Mouse (Mus musculus): ENCODE data around the gene Eef1akmt2. TPM values are rescaled to one million over a fixed set of nuclear protein-coding genes. Genes with fewer than 3 reads are reported as not detected.
A peak's percentile ranks its signal among the peaks of the same experiment; 100 is the strongest.

The Eef1akmt2 gene
- 74.0 and 76.6 TPM in 2 replicates for polyA plus RNA-seq (2015; fragmentation: Nextera tagmentation; extraction: Ambion mirVana)

DNA sequence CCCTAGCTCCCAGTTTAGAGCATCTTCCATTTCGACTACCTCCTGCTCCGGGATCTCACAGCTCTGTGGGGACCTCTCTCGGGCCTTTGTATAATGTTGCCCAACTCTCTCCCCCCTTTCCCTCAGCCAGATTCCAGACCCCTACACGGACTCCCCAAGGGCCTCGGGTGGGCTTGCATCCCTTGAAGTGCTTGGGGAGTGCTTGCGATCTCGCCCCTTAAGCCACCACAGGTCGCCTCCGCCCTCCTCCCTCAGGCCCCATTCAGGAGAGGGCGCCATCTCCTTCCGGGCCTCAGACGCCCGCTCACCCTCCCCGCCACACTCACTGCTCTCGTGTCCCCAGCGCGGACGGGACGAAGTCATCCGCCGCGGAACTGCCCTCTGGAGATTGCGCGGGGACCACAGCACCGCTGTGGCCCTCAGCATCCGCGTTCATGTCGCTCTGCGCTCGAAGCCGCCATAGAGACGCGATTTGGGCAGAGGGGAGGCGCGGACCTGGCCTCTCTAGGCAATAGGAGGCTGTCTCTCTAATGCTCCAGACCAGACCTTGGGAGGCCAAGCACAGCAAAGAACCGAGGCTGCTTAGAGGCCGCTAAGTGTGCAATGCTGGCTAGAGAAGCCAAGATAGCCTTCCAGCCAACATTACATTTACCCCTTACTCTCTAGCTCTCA lies at the start of gene Eef1akmt2:
Gene Eef1akmt2, minus strand, starts transcription at position 501 of the 672 bp plus-strand sequence.
- H3K27me3 ChIP-seq (ENCODE audit: insufficient read depth, low read length), result no peaks in the 10 kb centered on the region
- H3K36me3 ChIP-seq (ENCODE audit: insufficient read depth, low read length), result peaks cover 14% of the 10 kb centered on the region; the same call in 1 of the 2 replicates
- DNase-seq (ENCODE audit: low spot score) (peak; percentile 93), ATAC-seq (replicated peaks; ENCODE audit: low FRiP score, low read depth) (peak; percentile 93)
- H3K27ac ChIP-seq, result peak within 1 kb of the TSS; percentile 97
- H3K4me3 ChIP-seq (replicated peaks; ENCODE audit: low read depth, low read length), result peak within 1 kb of the TSS; percentile 50
- H3K9ac ChIP-seq (ENCODE audit: low read depth, low read length), result peak within 1 kb of the TSS; percentile 92
- H3K4me1 ChIP-seq (replicated peaks; ENCODE audit: insufficient read depth, low read length), result no peaks in the 10 kb centered on the region
- H3K9me3 ChIP-seq (replicated peaks; ENCODE audit: low read length), result no peaks in the 10 kb centered on the region
- peak; percentile 44 for TF ChIP-seq CTCF (IDR thresholded peaks at IDR 0.05; ENCODE audit: low read depth)
- WGBS, result under 1% methylated on average over 37 of the region's 37 CpGs
- H3K4me2 ChIP-seq (ENCODE audit: low read length), result peak within 1 kb of the TSS; percentile 60

DNA sequence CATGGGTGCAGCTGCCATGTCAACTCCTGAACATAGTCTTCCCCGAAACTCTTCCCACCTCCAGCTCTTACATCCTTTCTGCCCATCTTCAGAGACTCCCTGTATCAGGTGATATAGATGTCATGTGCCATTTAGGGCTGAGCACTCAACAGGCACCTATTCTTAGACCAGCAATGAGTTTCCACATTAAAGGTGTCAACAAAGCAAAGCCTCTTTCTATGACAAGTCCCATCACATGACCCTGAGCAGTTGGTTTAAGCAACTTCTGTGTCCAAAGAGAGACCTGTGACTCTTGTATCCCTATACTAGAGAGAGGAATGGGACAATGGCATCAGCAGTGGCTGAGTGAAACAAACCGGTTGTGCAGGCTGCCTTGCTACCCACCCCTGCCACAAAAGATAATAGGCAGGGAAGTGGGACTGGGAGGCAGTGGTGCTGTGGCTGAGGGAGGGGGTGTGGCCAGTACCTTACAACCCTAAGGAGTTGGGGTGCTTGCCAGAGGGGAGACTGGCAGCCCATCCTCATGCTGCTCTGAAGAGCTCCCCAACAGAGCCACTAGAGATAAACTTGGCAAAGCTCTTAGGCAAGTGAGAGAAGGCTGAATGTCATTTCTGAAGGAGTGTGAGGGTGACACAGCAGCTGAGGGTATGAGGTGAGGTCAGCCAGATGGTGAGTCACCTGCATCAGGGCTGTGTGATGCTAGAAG lies 48.5 kb upstream of the Eef1akmt2 start:
- no peak for ATAC-seq (replicated peaks; ENCODE audit: low FRiP score, low read depth)

DNA sequence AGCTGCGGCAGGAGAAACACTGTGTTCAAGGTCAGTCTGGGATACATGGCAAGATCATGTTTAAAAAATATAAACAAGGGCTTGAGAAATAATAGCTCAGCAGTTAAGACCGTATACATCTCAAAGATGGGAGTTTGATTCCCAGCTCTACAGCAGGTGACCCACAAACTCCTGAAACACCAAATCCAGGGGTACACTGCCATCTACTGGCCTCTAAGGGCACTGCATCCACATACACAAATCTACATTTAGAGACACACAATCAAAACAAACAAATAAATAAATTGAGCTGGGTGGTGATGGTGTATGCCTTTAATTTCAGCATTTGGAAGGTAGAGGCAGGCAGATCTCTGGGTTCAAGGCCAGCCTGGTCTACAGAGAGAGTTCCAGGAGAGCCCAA lies 45.8 kb upstream of the Eef1akmt2 start:
- Histone ChIP-seq H3K4me3 (replicated peaks; ENCODE audit: low read depth, low read length) (no peak overlapping the region), H3K9me3 (replicated peaks; ENCODE audit: low read length) (no peaks in the 10 kb centered on the region), H3K9ac (ENCODE audit: low read depth, low read length) (no peak overlapping the region), H3K4me2 (ENCODE audit: low read length) (no peak overlapping the region), H3K36me3 (ENCODE audit: insufficient read depth, low read length) (no peaks in the 10 kb centered on the region), H3K27ac (no peak overlapping the region), H3K4me1 (replicated peaks; ENCODE audit: insufficient read depth, low read length) (no peaks in the 10 kb centered on the region), H3K27me3 (ENCODE audit: insufficient read depth, low read length) (no peaks in the 10 kb centered on the region)
- peak; percentile 66 for TF ChIP-seq CTCF (IDR thresholded peaks at IDR 0.05; ENCODE audit: low read depth)
- 93% methylated on average over 2 of the region's 2 CpGs for WGBS
- ATAC-seq (replicated peaks; ENCODE audit: low FRiP score, low read depth) (no peak), DNase-seq (ENCODE audit: low spot score) (no peak)

More for the DNA sequence above, 48.5 kb upstream of the Eef1akmt2 start:
- Histone ChIP-seq H3K27me3 (ENCODE audit: insufficient read depth, low read length) (no peaks in the 10 kb centered on the region), H3K27ac (no peak overlapping the region), H3K4me3 (replicated peaks; ENCODE audit: low read depth, low read length) (no peak overlapping the region), H3K4me2 (ENCODE audit: low read length) (no peak overlapping the region), H3K36me3 (ENCODE audit: insufficient read depth, low read length) (no peaks in the 10 kb centered on the region), H3K4me1 (replicated peaks; ENCODE audit: insufficient read depth, low read length) (no peaks in the 10 kb centered on the region), H3K9me3 (replicated peaks; ENCODE audit: low read length) (no peaks in the 10 kb centered on the region), H3K9ac (ENCODE audit: low read depth, low read length) (no peak overlapping the region)
- no peak for TF ChIP-seq CTCF (IDR thresholded peaks at IDR 0.05; ENCODE audit: low read depth)
- 46% methylated on average over 2 of the region's 2 CpGs for WGBS
- DNase-seq (ENCODE audit: low spot score), result no peak

DNA sequence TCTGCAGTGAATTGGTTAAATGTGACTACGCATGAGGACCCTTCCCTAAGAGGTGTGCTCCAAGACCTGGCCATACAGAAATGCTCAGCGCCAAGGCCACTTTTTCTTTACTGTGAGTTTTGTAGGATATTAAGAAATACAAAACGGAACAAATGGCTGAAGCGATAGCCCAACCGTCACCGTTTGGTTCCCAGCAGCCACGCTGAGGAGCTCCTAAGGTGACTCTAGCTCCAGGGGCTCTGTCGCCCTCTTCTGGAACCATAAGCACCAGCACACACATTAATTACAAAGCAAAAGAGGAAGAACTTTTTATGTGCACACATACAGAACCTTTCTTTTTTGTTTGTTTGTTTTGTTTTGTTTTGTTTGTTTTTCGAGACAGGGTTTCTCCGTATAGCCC lies 44.8 kb upstream of the Eef1akmt2 start:
- WGBS, result 91% methylated on average over 10 of the region's 10 CpGs
- Histone ChIP-seq H3K27ac (no peak overlapping the region), H3K9ac (ENCODE audit: low read depth, low read length) (no peak overlapping the region), H3K36me3 (ENCODE audit: insufficient read depth, low read length) (no peaks in the 10 kb centered on the region), H3K4me1 (replicated peaks; ENCODE audit: insufficient read depth, low read length) (no peaks in the 10 kb centered on the region), H3K9me3 (replicated peaks; ENCODE audit: low read length) (no peaks in the 10 kb centered on the region), H3K4me3 (replicated peaks; ENCODE audit: low read depth, low read length) (no peak overlapping the region), H3K4me2 (ENCODE audit: low read length) (no peak overlapping the region), H3K27me3 (ENCODE audit: insufficient read depth, low read length) (no peaks in the 10 kb centered on the region)
- TF ChIP-seq CTCF (IDR thresholded peaks at IDR 0.05; ENCODE audit: low read depth), result 0 out of 2 replicates have a peak, but pooled peaks have one; percentile 22
- ATAC-seq (replicated peaks; ENCODE audit: low FRiP score, low read depth) (no peak), DNase-seq (ENCODE audit: low spot score) (no peak)

DNA sequence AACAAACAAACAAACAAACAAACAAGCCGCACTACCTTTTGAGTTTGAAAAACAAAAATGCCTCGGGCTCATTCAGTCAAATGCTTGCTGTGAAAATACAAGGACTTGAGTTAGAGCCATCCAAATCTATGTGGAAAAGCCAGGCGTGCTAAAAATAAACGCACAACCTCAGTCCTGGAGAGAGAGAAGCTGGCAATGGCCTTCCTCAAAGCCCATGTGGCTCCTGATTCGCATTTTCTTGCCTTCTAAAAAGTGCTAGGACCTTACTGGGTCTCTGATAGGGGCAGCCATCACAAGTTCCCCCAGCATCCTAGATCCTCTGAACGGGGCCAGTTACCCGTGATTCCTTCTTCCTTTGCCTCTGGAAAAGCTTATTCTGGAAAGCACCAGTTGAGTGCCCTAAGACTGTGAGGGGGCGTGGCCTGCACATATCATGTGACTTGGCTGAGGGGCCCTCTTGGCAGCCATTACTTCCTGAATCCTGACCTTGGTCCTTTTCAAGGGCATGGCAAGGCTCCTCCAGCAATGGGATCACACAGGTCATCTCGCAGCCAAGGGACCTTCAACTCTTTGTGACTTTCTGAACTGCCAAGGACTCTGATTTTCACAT lies 43.8 kb upstream of the Eef1akmt2 start:
- 85% methylated on average over 9 of the region's 9 CpGs for WGBS
- H3K9ac ChIP-seq (ENCODE audit: low read depth, low read length), result no peak overlapping the region
- ATAC-seq (replicated peaks; ENCODE audit: low FRiP score, low read depth), result peak; percentile 53; the same call in 1 of the 2 replicates
- DNase-seq (ENCODE audit: low spot score), result no peak
- no peak overlapping the region for H3K4me3 ChIP-seq (replicated peaks; ENCODE audit: low read depth, low read length)
- no peaks in the 10 kb centered on the region for H3K27me3 ChIP-seq (ENCODE audit: insufficient read depth, low read length)
- H3K4me1 ChIP-seq (replicated peaks; ENCODE audit: insufficient read depth, low read length), result no peaks in the 10 kb centered on the region
- TF ChIP-seq CTCF (IDR thresholded peaks at IDR 0.05; ENCODE audit: low read depth), result no peak
- no peaks in the 10 kb centered on the region for H3K36me3 ChIP-seq (ENCODE audit: insufficient read depth, low read length)
- no peak overlapping the region for H3K27ac ChIP-seq
- H3K9me3 ChIP-seq (replicated peaks; ENCODE audit: low read length), result no peaks in the 10 kb centered on the region
- H3K4me2 ChIP-seq (ENCODE audit: low read length), result no peak overlapping the region

DNA sequence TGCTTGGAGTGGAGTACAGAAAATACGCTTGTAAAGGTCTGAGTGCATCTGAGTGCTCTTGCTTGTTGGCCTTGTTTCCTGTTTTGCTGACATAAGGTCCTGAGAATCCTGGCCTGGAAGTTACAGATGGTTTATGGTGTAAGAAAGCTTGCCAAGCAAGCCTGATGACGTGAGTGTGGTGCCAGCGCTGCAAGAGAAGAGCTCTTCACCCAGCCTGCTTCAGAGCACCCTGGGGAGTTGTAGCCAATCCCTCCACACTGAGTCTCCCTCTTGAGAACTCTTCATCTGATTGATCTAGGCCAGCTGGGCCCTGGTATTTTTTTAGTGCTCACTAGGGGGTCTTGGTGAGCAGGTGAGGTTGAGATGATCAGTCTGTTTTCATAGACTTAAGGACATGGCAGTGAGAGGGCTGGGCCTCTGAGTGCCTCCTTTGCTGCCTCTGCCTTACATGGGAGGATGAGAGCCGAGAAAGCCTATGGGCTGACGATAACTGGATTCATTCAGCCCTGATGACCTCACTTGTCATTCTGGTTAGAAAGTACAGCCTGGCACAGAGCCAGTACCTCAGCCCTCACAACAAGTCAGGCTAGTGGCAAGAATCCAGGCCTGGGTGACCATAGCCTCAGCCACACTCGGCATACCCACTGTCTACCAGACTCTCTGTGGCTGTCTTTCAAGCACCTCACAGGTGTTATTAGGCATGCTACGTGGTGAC lies 42.5 kb upstream of the Eef1akmt2 start:
- TF ChIP-seq CTCF (IDR thresholded peaks at IDR 0.05; ENCODE audit: low read depth), result no peak
- no peak for DNase-seq (ENCODE audit: low spot score)
- H3K27me3 ChIP-seq (ENCODE audit: insufficient read depth, low read length), result no peaks in the 10 kb centered on the region
- no peaks in the 10 kb centered on the region for H3K9me3 ChIP-seq (replicated peaks; ENCODE audit: low read length)
- H3K36me3 ChIP-seq (ENCODE audit: insufficient read depth, low read length), result no peaks in the 10 kb centered on the region
- ATAC-seq (replicated peaks; ENCODE audit: low FRiP score, low read depth), result no peak
- H3K4me1 ChIP-seq (replicated peaks; ENCODE audit: insufficient read depth, low read length), result no peaks in the 10 kb centered on the region
- no peak overlapping the region for H3K4me2 ChIP-seq (ENCODE audit: low read length)
- 50% methylated on average over 7 of the region's 7 CpGs for whole genome bisulfite sequencing
- no peak overlapping the region for H3K9ac ChIP-seq (ENCODE audit: low read depth, low read length)
- H3K27ac ChIP-seq, result no peak overlapping the region
- H3K4me3 ChIP-seq (replicated peaks; ENCODE audit: low read depth, low read length), result no peak overlapping the region
